15 mouse cellular contexts compared by ENCODE assay signal in genomic region chr11:68176550-68176949, GRCm38 (mm10).
DNase-seq lines count a peak whose midpoint lies in the region; ATAC-seq and TF ChIP-seq lines count a peak whose summit lies in the region.
"Had no signal": no experiment of that assay in that cellular context is flagged by ENCODE, and none has a peak within 500 bp of the region (broad histone marks: within the 10 kb centered on the region; RNA-seq: fewer than 3 reads in every experiment).

No protein-coding gene starts in this region.

- no peaks in the 10 kb centered on the region for H3K27me3 ChIP-seq in lung, embryonic 14.5 days (ENCODE audit: insufficient read depth, low read length)
- H3K27me3 ChIP-seq in intestine, embryonic 14.5 days (replicated peaks; ENCODE audit: control insufficient read depth, insufficient read depth, low read length) = no peaks in the 10 kb centered on the region
- H3K27me3 ChIP-seq in stomach, embryonic 15.5 days (replicated peaks) = no peaks in the 10 kb centered on the region
- H3K27me3 ChIP-seq: embryonic facial prominence, embryonic 12.5 days; liver, embryonic 13.5 days had no signal

- H3K9me3 ChIP-seq in lung, embryonic 14.5 days (ENCODE audit: low read depth, low read length) = no peaks in the 10 kb centered on the region
- no peaks in the 10 kb centered on the region for H3K9me3 ChIP-seq in intestine, embryonic 14.5 days (ENCODE audit: control insufficient read depth, low read length)
- no peaks in the 10 kb centered on the region for H3K9me3 ChIP-seq in stomach, embryonic 15.5 days
- H3K9me3 ChIP-seq: embryonic facial prominence, embryonic 12.5 days; liver, embryonic 13.5 days had no signal

- no peak overlapping the region for H3K27ac ChIP-seq in lung, embryonic 14.5 days (ENCODE audit: low read depth)
- peak overlapping the region; percentile 71 for H3K27ac ChIP-seq in intestine, embryonic 14.5 days (ENCODE audit: low read depth)
- H3K27ac ChIP-seq in stomach, embryonic 15.5 days = no peak overlapping the region
- H3K27ac ChIP-seq: embryonic facial prominence, embryonic 12.5 days; hindbrain, postnatal 0 days; liver, embryonic 13.5 days had no signal

- H3K9ac ChIP-seq in lung, embryonic 14.5 days = no peak overlapping the region
- H3K9ac ChIP-seq in intestine, embryonic 14.5 days (ENCODE audit: low read length) = no peak overlapping the region
- no peak overlapping the region for H3K9ac ChIP-seq in stomach, embryonic 15.5 days
- H3K9ac ChIP-seq: embryonic facial prominence, embryonic 12.5 days; liver, embryonic 13.5 days had no signal

- no peak overlapping the region for H3K4me3 ChIP-seq in lung, embryonic 14.5 days (ENCODE audit: low read depth, low read length)
- no peak overlapping the region for H3K4me3 ChIP-seq in intestine, embryonic 14.5 days (ENCODE audit: low read depth, low read length)
- no peak overlapping the region for H3K4me3 ChIP-seq in stomach, embryonic 15.5 days (replicated peaks)
- H3K4me3 ChIP-seq: embryonic facial prominence, embryonic 12.5 days; liver, embryonic 13.5 days had no signal

- TF ChIP-seq CTCF in lung, embryonic 14.5 days (IDR thresholded peaks at IDR 0.05; ENCODE audit: low read depth) = no peak

- WGBS in lung, embryonic 14.5 days = 41% methylated on average over 4 of the region's 4 CpGs
- 36% methylated on average over 4 of the region's 4 CpGs for whole genome bisulfite sequencing in intestine, embryonic 14.5 days
- WGBS in stomach, embryonic 15.5 days = 40% methylated on average over 4 of the region's 4 CpGs

- no peaks in the 10 kb centered on the region for H3K36me3 ChIP-seq in lung, embryonic 14.5 days (ENCODE audit: insufficient read depth)
- no peaks in the 10 kb centered on the region for H3K36me3 ChIP-seq in intestine, embryonic 14.5 days (ENCODE audit: control insufficient read depth, insufficient read depth, low read length)
- H3K36me3 ChIP-seq in stomach, embryonic 15.5 days = no peaks in the 10 kb centered on the region
- H3K36me3 ChIP-seq: embryonic facial prominence, embryonic 12.5 days; liver, embryonic 13.5 days had no signal

- H3K4me2 ChIP-seq in lung, embryonic 14.5 days = no peak overlapping the region
- no peak overlapping the region for H3K4me2 ChIP-seq in intestine, embryonic 14.5 days (ENCODE audit: low read length)
- no peak overlapping the region for H3K4me2 ChIP-seq in stomach, embryonic 15.5 days
- H3K4me2 ChIP-seq: embryonic facial prominence, embryonic 12.5 days; liver, embryonic 13.5 days had no signal

- DNase-seq in lung, embryonic 14.5 days = peak; percentile 72
- DNase-seq in lung, postnatal 25 days (ENCODE audit: low spot score) = no peak
- peak; percentile 24 for DNase-seq in MN1 (ENCODE audit: low spot score)
- no peak for DNase-seq in intestine, embryonic 14.5 days (ENCODE audit: low spot score)
- no peak for DNase-seq in gastrocnemius, postnatal 4 days (ENCODE audit: low spot score in 2 of 2)
- no peak for DNase-seq in testis, postnatal 14 days (ENCODE audit: low spot score)
- DNase-seq: adrenal gland, adult 8-10 months; gastrocnemius, postnatal 14 days; liver, embryonic 13.5 days; retina, postnatal 1 day had no signal

- no peak for ATAC-seq in lung, embryonic 14.5 days (ENCODE audit: insufficient read depth)
- 0 out of 2 replicates have a peak, but pooled peaks have one; percentile 47 for ATAC-seq in intestine, embryonic 14.5 days (replicated peaks; ENCODE audit: low FRiP score, low TSS enrichment, low read depth)
- peak; percentile 27; the same call in 1 of the 2 replicates for ATAC-seq in stomach, embryonic 15.5 days (ENCODE audit: insufficient read depth, low FRiP score, low read depth)
- ATAC-seq in monocyte, adult 5-6 weeks (replicated peaks; ENCODE audit: insufficient number of reproducible peaks, low FRiP score, low TSS enrichment, poor library complexity, severe bottlenecking) = no peak
- ATAC-seq: forebrain, embryonic 14.5 days; hindbrain, postnatal 0 days had no signal

- H3K4me1 ChIP-seq in lung, embryonic 14.5 days (ENCODE audit: insufficient read depth) = peaks cover 4% of the 10 kb centered on the region; the same call in 1 of the 2 replicates
- H3K4me1 ChIP-seq in intestine, embryonic 14.5 days (replicated peaks; ENCODE audit: control insufficient read depth, insufficient read depth, low read length) = peaks cover 27% of the 10 kb centered on the region
- H3K4me1 ChIP-seq in stomach, embryonic 15.5 days = peaks cover 9% of the 10 kb centered on the region; the same call in 1 of the 2 replicates

Comparison
In these comparisons a context has a peak if more than half of its experiments do, and no peak if none do; other contexts are left out.
1. DNase-seq: peak in lung, embryonic 14.5 days (single experiment) and MN1 (single experiment); none in lung, postnatal 25 days (single experiment), intestine, embryonic 14.5 days (single experiment), gastrocnemius, postnatal 4 days (0 of 2) and testis, postnatal 14 days (single experiment).
2. ATAC-seq: peak in intestine, embryonic 14.5 days (single experiment) and stomach, embryonic 15.5 days (single experiment); none in lung, embryonic 14.5 days (single experiment) and monocyte, adult 5-6 weeks (single experiment).